Mouse (Mus musculus) forebrain, embryonic 11.5 days (tissue): ENCODE measurements at regions not wholly inside any gene's neighbourhood (a gene's known extent, or its start where the extent isn't known, plus 50 kb on each side); places are given as distances from the start of the nearest gene placed in this dataset.
"Not testable (repeated sequence)": the region's sequence is repeated elsewhere in the genome, so short reads cannot be mapped to it uniquely, and the experiment has no call there.

Experiments used
- ATAC-seq: fragments of 200-750 bp; cut with Nextera tagmentation; replicated peaks from 2 replicates; pipeline ENCODE4 v1.8.0; 2017; ENCODE audit warnings: moderate TSS enrichment; ENCODE audit not compliant: low FRiP score
- DNase-seq: peaks from one replicate; pipeline ENCODE4 v3.0.0-alpha.2; 2017; ENCODE audit warnings: low spot score
- H3K27ac ChIP-seq: fragments of 300-500 bp; sonication (generic); 2 replicates; pipeline ENCODE4 v1.5.1; 2014; ENCODE audit warnings: low read depth, low read length
- H3K27me3 ChIP-seq: fragments of 300-500 bp; sonication (generic); 2 replicates; pipeline ENCODE4 v1.6.1; 2014; ENCODE audit warnings: mild to moderate bottlenecking, low read length, mixed read lengths; ENCODE audit not compliant: control insufficient read depth, insufficient read depth
- H3K36me3 ChIP-seq: fragments of 300-500 bp; sonication (generic); 2 replicates; pipeline ENCODE4 v1.6.1; 2014; ENCODE audit warnings: mild to moderate bottlenecking, low read length, moderate library complexity, mixed read lengths; ENCODE audit not compliant: control insufficient read depth, insufficient read depth
- H3K4me1 ChIP-seq: fragments of 300-500 bp; sonication (generic); replicated peaks from 2 replicates; pipeline ENCODE4 v1.6.1; 2014; ENCODE audit warnings: low read length, mixed read lengths; ENCODE audit not compliant: control insufficient read depth, insufficient read depth
- H3K4me2 ChIP-seq: fragments of 300-500 bp; sonication (generic); 2 replicates; pipeline ENCODE4 v1.6.1; 2014; ENCODE audit warnings: low read depth, mild to moderate bottlenecking, low read length, moderate library complexity, mixed read lengths; ENCODE audit not compliant: severe bottlenecking
- H3K4me3 ChIP-seq: fragments of 300-500 bp; sonication (generic); 2 replicates; pipeline ENCODE4 v1.5.1; 2014; ENCODE audit warnings: low read depth, low read length
- H3K9ac ChIP-seq: fragments of 300-500 bp; sonication (generic); 2 replicates; pipeline ENCODE4 v1.6.1; 2014; ENCODE audit warnings: low read length
- H3K9me3 ChIP-seq: fragments of 300-500 bp; sonication (generic); 2 replicates; pipeline ENCODE4 v1.6.1; 2016; ENCODE audit warnings: low read length, mixed read lengths; ENCODE audit not compliant: control insufficient read depth
- WGBS: fragments of 180-500 bp; shearing (Covaris S2); extraction: QIAGEN DNeasy Blood & Tissue Kit; methylation state at CpG from one replicate; pipeline ENCODE4 v1.1.7; 2014; 5-methylcytosine and 5-hydroxymethylcytosine counted together

- Histone ChIP-seq H3K36me3 (no peaks in the 10 kb centered on the region), H3K4me2 (no peak overlapping the region), H3K4me3 (no peak overlapping the region), H3K9me3 (no peaks in the 10 kb centered on the region), H3K27ac (no peak overlapping the region), H3K27me3 (no peaks in the 10 kb centered on the region), H3K9ac (no peak overlapping the region), H3K4me1 (no peaks in the 10 kb centered on the region)
- WGBS = 1% methylated on average over 4 of the region's 4 CpGs
- ATAC-seq (peak; percentile 76), DNase-seq (no peak)
Measured at GRCm38 (mm10) chr2:81848836-81849410, 204.1 kb upstream of the Zfp804a start.

DNA sequence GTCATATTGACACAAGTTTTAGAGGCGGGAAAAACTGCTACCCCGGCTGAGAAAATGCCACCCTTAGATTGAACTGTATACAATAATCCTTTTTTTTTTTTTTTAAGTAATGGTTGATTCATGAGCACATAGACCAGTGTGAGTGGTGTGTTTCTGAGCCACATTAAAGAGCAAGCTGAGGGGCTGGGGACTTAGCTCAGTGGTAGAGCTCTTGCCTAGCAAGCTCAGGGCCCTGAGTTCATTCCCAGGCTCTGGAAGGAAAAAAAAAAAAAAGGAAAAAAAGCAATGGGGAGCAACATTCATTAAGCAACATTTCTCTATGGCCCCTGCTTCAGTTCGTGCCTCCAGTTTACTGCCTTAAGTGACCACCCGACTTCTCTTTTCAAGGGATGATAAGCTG lies 203.1 kb upstream of the Zfp804a start:
- 43% methylated on average over 4 of the region's 4 CpGs for WGBS
- no peaks in the 10 kb centered on the region for H3K36me3 ChIP-seq
- H3K4me1 ChIP-seq = no peaks in the 10 kb centered on the region
- H3K9ac ChIP-seq = no peak overlapping the region
- DNase-seq = no peak
- H3K27me3 ChIP-seq = no peaks in the 10 kb centered on the region
- 0 out of 2 replicates have a peak, but pooled peaks have one; percentile 53 for ATAC-seq
- H3K4me3 ChIP-seq = no peak overlapping the region
- no peak overlapping the region for H3K27ac ChIP-seq
- no peaks in the 10 kb centered on the region for H3K9me3 ChIP-seq
- H3K4me2 ChIP-seq = no peak overlapping the region

- no peaks in the 10 kb centered on the region for H3K36me3 ChIP-seq
- DNase-seq = no peak
- H3K27me3 ChIP-seq = no peaks in the 10 kb centered on the region
- H3K9ac ChIP-seq = no peak overlapping the region
- H3K4me1 ChIP-seq = no peaks in the 10 kb centered on the region
- ATAC-seq = no peak
- no peak overlapping the region for H3K4me3 ChIP-seq
- WGBS = 91% methylated on average over 1 of the region's 1 CpGs
- H3K9me3 ChIP-seq = no peaks in the 10 kb centered on the region
- no peak overlapping the region for H3K27ac ChIP-seq
- H3K4me2 ChIP-seq = no peak overlapping the region
Measured at GRCm38 (mm10) chr2:81885438-81885837, 167.6 kb upstream of the Zfp804a start.

DNA sequence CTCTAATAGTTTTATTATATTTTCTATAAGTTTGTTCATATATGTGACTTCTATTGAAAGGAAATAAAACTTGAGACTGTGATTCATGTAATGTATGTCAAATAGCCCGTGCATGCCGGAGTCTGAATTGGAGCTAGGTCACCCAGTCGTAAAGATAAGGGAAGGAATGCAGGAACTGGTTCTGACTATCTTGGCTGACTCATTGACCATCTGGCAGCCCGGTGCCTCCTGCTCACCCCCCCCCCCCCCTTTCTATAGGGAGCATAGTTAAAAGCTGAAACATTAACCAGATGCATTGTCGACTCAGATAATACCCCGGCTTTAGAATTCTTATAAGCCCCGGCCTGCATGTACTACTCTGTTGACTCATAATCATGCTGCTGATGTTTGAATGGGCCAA lies 160.5 kb upstream of the Zfp804a start:
- not testable (repeated sequence) for H3K4me1 ChIP-seq, H3K27ac ChIP-seq, ATAC-seq, H3K9me3 ChIP-seq, H3K9ac ChIP-seq, H3K36me3 ChIP-seq, H3K27me3 ChIP-seq, DNase-seq, H3K4me3 ChIP-seq, H3K4me2 ChIP-seq
- WGBS = 94% methylated on average over 6 of the region's 7 CpGs

DNA sequence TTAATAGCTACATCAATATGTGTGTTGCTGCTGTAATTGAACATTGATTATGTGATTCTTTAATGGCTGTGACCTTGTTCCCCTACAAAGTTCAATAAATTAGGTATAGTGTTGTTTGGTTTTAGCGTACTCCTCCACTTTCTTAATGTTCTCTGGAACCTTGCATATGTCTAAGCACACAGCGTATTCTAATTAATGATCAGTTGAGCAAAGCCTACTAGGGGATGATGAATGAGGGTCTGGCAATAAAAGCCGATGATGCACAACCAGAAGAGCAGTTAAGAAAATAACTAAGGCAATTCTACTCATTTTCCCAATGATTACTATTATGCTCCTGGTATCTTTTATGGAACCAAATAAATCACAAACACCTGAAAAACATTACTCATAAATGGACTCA lies 113.7 kb upstream of the Zfp804a start:
- H3K36me3 ChIP-seq = no peaks in the 10 kb centered on the region
- no peak overlapping the region for H3K4me3 ChIP-seq
- H3K9ac ChIP-seq = no peak overlapping the region
- no peak overlapping the region for H3K27ac ChIP-seq
- no peaks in the 10 kb centered on the region for H3K27me3 ChIP-seq
- ATAC-seq (no peak), DNase-seq (no peak)
- no peaks in the 10 kb centered on the region for H3K4me1 ChIP-seq
- 94% methylated on average over 3 of the region's 3 CpGs for WGBS
- no peak overlapping the region for H3K4me2 ChIP-seq
- no peaks in the 10 kb centered on the region for H3K9me3 ChIP-seq
